Mouse (Mus musculus) ES-E14 (cell line): ENCODE measurements around the gene Ifnar1. TPM values are rescaled to one million over a fixed set of nuclear protein-coding genes. Genes with fewer than 3 reads are reported as not detected.
A peak's percentile ranks its signal among the peaks of the same experiment; 100 is the strongest.
"Not testable (repeated sequence)": the region's sequence is repeated elsewhere in the genome, so short reads cannot be mapped to it uniquely, and the experiment has no call there.

Source experiments
- DNase-seq: peaks from one replicate; pipeline ENCODE4 v3.0.0-alpha.2; 2013; ENCODE audit warnings: low read depth, low spot score
- H3K27ac ChIP-seq: 2 replicates; pipeline ENCODE4 v1.5.1; 2012; ENCODE audit warnings: low read depth, mild to moderate bottlenecking, low read length, moderate library complexity, mixed read lengths; ENCODE audit not compliant: poor library complexity, insufficient read depth, severe bottlenecking
- H3K36me3 ChIP-seq: 2 replicates; pipeline ENCODE4 v1.6.1; 2012; ENCODE audit warnings: mild to moderate bottlenecking, low read length, moderate library complexity, mixed read lengths; ENCODE audit not compliant: control insufficient read depth, poor library complexity, insufficient read depth, severe bottlenecking
- H3K4me1 ChIP-seq, 2 experiments: fragments of 150-350 bp in 1 of 2; sonication (generic) in 1 of 2; 2 replicates each; pipeline ENCODE4 v1.6.1; 2012; ENCODE audit warnings: low read length in 2 of 2, mild to moderate bottlenecking in 1 of 2, mixed read lengths in 1 of 2; ENCODE audit not compliant: control insufficient read depth in 2 of 2, insufficient read depth in 2 of 2, poor library complexity in 1 of 2
- H3K4me3 ChIP-seq, 2 experiments: fragments of 150-350 bp in 1 of 2; sonication (generic) in 1 of 2; 2 replicates each; pipeline ENCODE4 v1.5.1; 2012; ENCODE audit warnings: low read length in 2 of 2, low read depth in 1 of 2, mild to moderate bottlenecking in 1 of 2, mixed read lengths in 1 of 2; ENCODE audit not compliant: insufficient read depth in 1 of 2, poor library complexity in 1 of 2, severe bottlenecking in 1 of 2
- H3K9ac ChIP-seq: 2 replicates; pipeline ENCODE4 v1.6.1; 2012; ENCODE audit warnings: low read depth, mild to moderate bottlenecking, low read length, mixed read lengths; ENCODE audit not compliant: poor library complexity, insufficient read depth, severe bottlenecking
- H3K9me3 ChIP-seq: fragments of 150-350 bp; sonication (generic); 2 replicates; pipeline ENCODE4 v1.6.1; 2012; ENCODE audit warnings: low read depth, mild to moderate bottlenecking, low read length; ENCODE audit not compliant: control insufficient read depth, insufficient read depth
- CHD2 ChIP-seq: IDR thresholded peaks from 2 replicates; pipeline ENCODE4 v1.6.1; 2014; ENCODE audit warnings: mild to moderate bottlenecking, low read depth, low read length, inconsistent platforms
- HCFC1 ChIP-seq: IDR thresholded peaks from 2 replicates; pipeline ENCODE4 v1.6.1; 2012; ENCODE audit warnings: low read length, inconsistent platforms, borderline replicate concordance; ENCODE audit not compliant: insufficient read depth
- MAFK ChIP-seq: IDR thresholded peaks from 2 replicates; pipeline ENCODE4 v1.6.1; 2014; ENCODE audit warnings: mild to moderate bottlenecking, low read depth, low read length, inconsistent platforms; ENCODE audit not compliant: insufficient read depth
- ZC3H11A ChIP-seq: IDR thresholded peaks from 2 replicates; pipeline ENCODE4 v1.6.1; 2012; ENCODE audit warnings: low read depth, mild to moderate bottlenecking, inconsistent platforms, low read length, borderline replicate concordance
- ZNF384 ChIP-seq: IDR thresholded peaks from 2 replicates; pipeline ENCODE4 v1.6.1; 2012; ENCODE audit warnings: low read depth, low read length, inconsistent platforms
- in situ Hi-C, 2 experiments: fragments of 600-800 bp; cut with MboI; formaldehyde crosslinking; loops; one replicate each; pipeline ENCODE4 v1.15.1; 2025; ENCODE audit warnings: low sequenced_read_pairs in 2 of 2, inconsistent platforms in 1 of 2; ENCODE audit not compliant: unreplicated experiment in 2 of 2
- total RNA-seq: library from RNA; depleted of rRNA; stranded (reverse); fragments of 300-350 nt; gene quantifications from 2 replicates; pipeline ENCODE4 v1.2.3, GENCODE M21; 2012; rRNA removed

Ifnar1 gene
- total RNA-seq: 42.2 and 56.2 TPM in 2 replicates

DNA sequence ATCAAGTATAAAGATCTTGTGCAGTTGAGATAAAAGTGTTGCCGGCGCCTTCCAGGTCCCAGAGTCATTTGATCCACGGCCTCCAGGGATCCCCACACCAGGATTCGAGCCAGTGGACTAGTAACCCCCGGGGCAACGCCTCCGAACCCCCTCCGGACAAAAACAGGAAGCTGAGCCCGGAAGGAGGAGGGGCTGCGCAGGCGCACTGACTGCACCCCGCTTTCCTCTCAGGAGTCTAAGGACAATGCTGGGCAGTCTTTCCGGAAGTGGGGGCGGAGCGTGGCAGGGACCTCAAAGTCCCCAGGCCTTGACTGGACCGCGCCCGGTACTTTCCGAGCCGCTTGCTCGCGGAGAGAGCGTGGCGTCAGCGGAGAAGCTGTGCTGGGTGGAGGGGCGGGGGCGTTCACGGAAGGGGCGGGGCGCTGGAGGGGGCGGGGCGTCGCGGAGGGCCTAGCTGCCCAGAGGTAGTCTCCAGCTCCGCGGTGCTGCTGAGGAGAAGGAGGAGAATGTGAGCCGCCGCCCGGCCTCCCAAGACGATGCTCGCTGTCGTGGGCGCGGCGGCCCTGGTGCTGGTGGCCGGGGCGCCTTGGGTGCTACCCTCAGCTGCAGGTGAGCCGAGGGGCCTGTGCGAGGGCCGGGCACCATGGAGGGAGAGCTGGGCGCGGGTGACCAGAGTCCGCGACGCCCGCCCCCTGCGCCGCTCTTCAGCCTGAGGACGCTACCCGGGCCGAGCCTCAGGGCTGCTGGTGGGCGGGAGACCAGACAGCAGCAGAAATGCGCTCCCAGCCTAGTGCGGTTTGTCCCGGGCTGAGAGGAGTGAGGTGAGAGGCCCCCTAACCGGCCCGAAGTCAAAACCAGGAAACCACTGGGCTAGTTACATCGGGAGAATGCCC is at the start of gene Ifnar1:
Gene Ifnar1, plus strand, starts transcription at position 431 of the 893 bp plus-strand sequence.
- Histone ChIP-seq H3K4me1 (no peaks in the 10 kb centered on the region), H3K27ac (peak within 1 kb of the TSS; percentile 83), H3K9ac (peak within 1 kb of the TSS; percentile 89), H3K9me3 (no peaks in the 10 kb centered on the region), H3K36me3 (peaks cover 2% of the 10 kb centered on the region; the same call in 1 of the 2 replicates), H3K4me3 (peak within 1 kb of the TSS; percentile 88 to 94)
- in situ Hi-C loops: no loop called here
- TF ChIP-seq ZC3H11A (no peak), CHD2 (no peak), MAFK (no peak), ZNF384 (no peak), HCFC1 (peak; percentile 55; the same call in 1 of the 2 replicates)
- peak; percentile 99 for DNase-seq

DNA sequence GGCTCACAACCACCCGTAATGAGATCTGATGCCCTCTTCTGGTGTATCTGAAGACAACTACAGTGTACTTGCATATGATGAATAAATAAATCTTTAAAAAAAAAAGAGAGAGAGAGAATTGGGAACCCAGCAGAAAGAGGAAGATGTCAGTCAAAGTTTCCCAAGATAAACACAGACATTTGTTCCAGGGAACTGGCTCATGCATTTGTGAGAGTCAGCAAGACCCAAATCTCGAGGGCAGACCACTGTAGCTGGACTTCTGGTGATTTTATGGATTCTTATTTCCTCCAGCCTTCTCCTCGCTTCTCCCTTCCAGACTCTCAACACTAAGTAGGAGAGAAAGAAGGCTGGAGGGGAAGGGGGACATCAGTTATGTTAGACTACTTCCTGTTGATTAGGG is 47.0 kb upstream of the Ifnar1 start:
- H3K4me3 ChIP-seq: no peak overlapping the region
- no peaks in the 10 kb centered on the region for H3K9me3 ChIP-seq
- no peaks in the 10 kb centered on the region for H3K4me1 ChIP-seq
- no peak for TF ChIP-seq MAFK
- TF ChIP-seq ZC3H11A: no peak
- no peak for TF ChIP-seq ZNF384
- TF ChIP-seq CHD2: no peak
- TF ChIP-seq HCFC1: no peak
- in situ Hi-C loops: no loop called here
- no peak overlapping the region for H3K27ac ChIP-seq
- no peak overlapping the region for H3K9ac ChIP-seq
- H3K36me3 ChIP-seq: no peaks in the 10 kb centered on the region
- DNase-seq: no peak

DNA sequence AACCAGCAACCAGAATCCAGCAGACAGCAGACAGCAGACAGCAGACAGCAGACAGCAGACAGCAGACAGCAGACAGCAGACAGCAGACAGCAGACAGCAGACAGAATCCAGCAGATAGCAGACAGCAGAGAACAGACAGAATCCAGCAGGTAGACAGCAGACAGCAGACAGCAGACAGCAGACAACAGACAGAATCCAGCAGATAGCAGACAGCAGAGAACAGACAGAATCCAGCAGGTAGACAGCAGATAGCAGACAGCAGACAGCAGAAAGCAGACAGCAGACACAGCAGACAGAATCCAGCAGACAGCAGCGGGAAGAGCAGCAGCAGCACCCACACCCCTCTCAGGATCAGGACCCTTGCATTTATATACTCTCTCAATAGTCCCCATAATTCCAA is 46.4 kb upstream of the Ifnar1 start:
- DNase-seq, H3K9ac ChIP-seq, H3K36me3 ChIP-seq, H3K4me1 ChIP-seq, H3K27ac ChIP-seq, in situ Hi-C loops, H3K4me3 ChIP-seq, H3K9me3 ChIP-seq: not testable (repeated sequence)

DNA sequence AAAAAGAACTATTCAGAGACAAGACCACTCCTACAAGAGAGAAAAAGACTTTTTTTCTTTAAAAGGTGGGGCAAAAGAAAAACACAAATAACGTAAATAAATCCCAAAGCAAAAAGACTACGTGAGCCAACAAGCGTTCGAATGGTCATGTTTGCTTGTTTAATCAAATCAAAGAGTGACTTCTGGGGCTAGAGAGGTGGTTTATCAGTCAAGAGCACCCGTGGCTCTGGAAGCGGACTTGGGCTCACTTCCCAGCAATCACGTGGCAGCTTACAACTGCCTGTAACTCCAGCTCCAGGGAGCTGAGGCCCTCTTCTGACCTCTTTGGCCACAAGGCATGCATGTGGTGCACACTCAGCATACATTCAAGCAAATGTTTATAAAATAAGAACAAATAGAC is 43.7 kb upstream of the Ifnar1 start:
- H3K9me3 ChIP-seq: no peaks in the 10 kb centered on the region
- H3K4me3 ChIP-seq: no peak overlapping the region
- in situ Hi-C loops: no loop called here
- H3K36me3 ChIP-seq: no peaks in the 10 kb centered on the region
- no peak for DNase-seq
- no peak for TF ChIP-seq ZNF384
- no peak overlapping the region for H3K9ac ChIP-seq
- H3K27ac ChIP-seq: no peak overlapping the region
- no peaks in the 10 kb centered on the region for H3K4me1 ChIP-seq

DNA sequence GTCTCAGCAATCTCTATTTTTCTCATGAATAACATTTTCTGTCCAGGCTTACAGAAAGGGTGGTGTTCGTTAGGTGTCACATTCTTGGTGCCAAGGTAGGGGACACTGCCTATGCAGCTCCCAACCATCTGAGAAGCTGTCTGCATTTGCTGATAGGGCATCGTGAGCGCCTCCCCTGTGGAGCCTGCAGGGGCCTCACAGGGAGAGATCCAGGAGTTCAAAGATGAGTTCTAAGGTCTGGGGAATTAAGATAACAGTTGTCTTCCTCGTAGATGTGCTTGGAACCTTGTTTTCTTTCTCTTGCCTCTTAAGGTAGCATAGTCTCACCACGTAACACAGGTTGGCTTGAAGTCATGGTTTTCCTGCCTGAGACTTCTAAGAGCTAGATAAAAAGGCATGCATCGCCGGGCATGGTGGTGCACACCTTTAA is 43.2 kb upstream of the Ifnar1 start:
- DNase-seq: no peak
- Histone ChIP-seq H3K4me3 (no peak overlapping the region), H3K27ac (no peak overlapping the region), H3K4me1 (no peaks in the 10 kb centered on the region), H3K9me3 (no peaks in the 10 kb centered on the region), H3K36me3 (no peaks in the 10 kb centered on the region), H3K9ac (no peak overlapping the region)
- no peak for TF ChIP-seq ZC3H11A
- in situ Hi-C loops: no loop called here
